Mouse (Mus musculus): Measurements from ENCODE around the gene Lrrc4. TPM values are rescaled to one million over a fixed set of nuclear protein-coding genes. Genes with fewer than 3 reads are reported as not detected.

Lrrc4 gene
- polyA plus RNA-seq, 1 experiment from 2014 or later = 1.6 TPM

GRCm38 (mm10) chr6:28871725-28872420 is 40.3 kb upstream of the Lrrc4 start:
- Histone ChIP-seq H3K4me3 (ENCODE audit: low read length) (no peak overlapping the region), H3K27ac (ENCODE audit: low read length) (no peak overlapping the region), H3K4me2 (replicated peaks; ENCODE audit: low read depth, low read length) (no peak overlapping the region), H3K36me3 (ENCODE audit: insufficient read depth, low read length) (peaks cover 6% of the 10 kb centered on the region; the same call in 1 of the 2 replicates), H3K4me1 (ENCODE audit: insufficient read depth, low read length) (peaks cover 27% of the 10 kb centered on the region), H3K9me3 (ENCODE audit: low read length) (no peaks in the 10 kb centered on the region), H3K9ac (replicated peaks; ENCODE audit: low read length) (no peak overlapping the region), H3K27me3 (ENCODE audit: insufficient read depth, low read length) (no peaks in the 10 kb centered on the region)
- WGBS = 88% methylated on average over 5 of the region's 5 CpGs
- ATAC-seq (ENCODE audit: low FRiP score, low TSS enrichment) = no peak

- Histone ChIP-seq H3K4me1 (ENCODE audit: insufficient read depth, low read length) (peaks cover 12% of the 10 kb centered on the region), H3K9ac (replicated peaks; ENCODE audit: low read length) (no peak overlapping the region), H3K27ac (ENCODE audit: low read length) (no peak overlapping the region), H3K9me3 (ENCODE audit: low read length) (no peaks in the 10 kb centered on the region), H3K27me3 (ENCODE audit: insufficient read depth, low read length) (no peaks in the 10 kb centered on the region), H3K36me3 (ENCODE audit: insufficient read depth, low read length) (no peaks in the 10 kb centered on the region), H3K4me3 (ENCODE audit: low read length) (no peak overlapping the region), H3K4me2 (replicated peaks; ENCODE audit: low read depth, low read length) (no peak overlapping the region)
- ATAC-seq (ENCODE audit: low FRiP score, low TSS enrichment) = no peak
- 38% methylated on average over 2 of the region's 2 CpGs for WGBS
These were observed 36.1 kb upstream of the Lrrc4 start for GRCm38 (mm10) chr6:28867516-28868251.

- no peaks in the 10 kb centered on the region for H3K27me3 ChIP-seq (ENCODE audit: insufficient read depth, low read length)
- peaks cover 12% of the 10 kb centered on the region for H3K4me1 ChIP-seq (ENCODE audit: insufficient read depth, low read length)
- no peaks in the 10 kb centered on the region for H3K36me3 ChIP-seq (ENCODE audit: insufficient read depth, low read length)
- no peak overlapping the region for H3K27ac ChIP-seq (ENCODE audit: low read length)
- WGBS = 98% methylated on average over 3 of the region's 3 CpGs
- no peak overlapping the region for H3K4me3 ChIP-seq (ENCODE audit: low read length)
- no peak overlapping the region for H3K4me2 ChIP-seq (replicated peaks; ENCODE audit: low read depth, low read length)
- no peak overlapping the region for H3K9ac ChIP-seq (replicated peaks; ENCODE audit: low read length)
- no peak for ATAC-seq (ENCODE audit: low FRiP score, low TSS enrichment)
- H3K9me3 ChIP-seq (ENCODE audit: low read length) = no peaks in the 10 kb centered on the region
These were observed 34.7 kb upstream of the Lrrc4 start for GRCm38 (mm10) chr6:28866206-28866605.

- 83% methylated on average over 10 of the region's 10 CpGs for WGBS
- ATAC-seq (ENCODE audit: low FRiP score, low TSS enrichment) = no peak
- Histone ChIP-seq H3K9ac (replicated peaks; ENCODE audit: low read length) (no peak overlapping the region), H3K27me3 (ENCODE audit: insufficient read depth, low read length) (no peaks in the 10 kb centered on the region), H3K27ac (ENCODE audit: low read length) (no peak overlapping the region), H3K36me3 (ENCODE audit: insufficient read depth, low read length) (no peaks in the 10 kb centered on the region), H3K4me3 (ENCODE audit: low read length) (no peak overlapping the region), H3K4me1 (ENCODE audit: insufficient read depth, low read length) (peaks cover 12% of the 10 kb centered on the region), H3K4me2 (replicated peaks; ENCODE audit: low read depth, low read length) (no peak overlapping the region), H3K9me3 (ENCODE audit: low read length) (no peaks in the 10 kb centered on the region)
These were observed 33.6 kb upstream of the Lrrc4 start for GRCm38 (mm10) chr6:28865112-28865511.

GRCm38 (mm10) chr6:28864684-28865083 is 33.1 kb upstream of the Lrrc4 start:
- Histone ChIP-seq H3K4me2 (replicated peaks; ENCODE audit: low read depth, low read length) (no peak overlapping the region), H3K36me3 (ENCODE audit: insufficient read depth, low read length) (no peaks in the 10 kb centered on the region), H3K27ac (ENCODE audit: low read length) (no peak overlapping the region), H3K4me1 (ENCODE audit: insufficient read depth, low read length) (peaks cover 12% of the 10 kb centered on the region), H3K4me3 (ENCODE audit: low read length) (no peak overlapping the region), H3K27me3 (ENCODE audit: insufficient read depth, low read length) (no peaks in the 10 kb centered on the region), H3K9ac (replicated peaks; ENCODE audit: low read length) (no peak overlapping the region), H3K9me3 (ENCODE audit: low read length) (no peaks in the 10 kb centered on the region)
- 44% methylated on average over 5 of the region's 5 CpGs for WGBS
- ATAC-seq (ENCODE audit: low FRiP score, low TSS enrichment) = no peak

- Histone ChIP-seq H3K4me2 (replicated peaks; ENCODE audit: low read depth, low read length) (no peak overlapping the region), H3K4me1 (ENCODE audit: insufficient read depth, low read length) (peaks cover 4% of the 10 kb centered on the region; the same call in 1 of the 2 replicates), H3K27ac (ENCODE audit: low read length) (no peak overlapping the region), H3K9ac (replicated peaks; ENCODE audit: low read length) (no peak overlapping the region), H3K4me3 (ENCODE audit: low read length) (no peak overlapping the region), H3K36me3 (ENCODE audit: insufficient read depth, low read length) (no peaks in the 10 kb centered on the region), H3K27me3 (ENCODE audit: insufficient read depth, low read length) (no peaks in the 10 kb centered on the region), H3K9me3 (ENCODE audit: low read length) (no peaks in the 10 kb centered on the region)
- WGBS = 72% methylated on average over 8 of the region's 8 CpGs
- ATAC-seq (ENCODE audit: low FRiP score, low TSS enrichment) = no peak
These were observed 30.8 kb upstream of the Lrrc4 start for GRCm38 (mm10) chr6:28862304-28862703.

GRCm38 (mm10) chr6:28860922-28861321 is 29.4 kb upstream of the Lrrc4 start:
- no peak overlapping the region for H3K4me3 ChIP-seq (ENCODE audit: low read length)
- H3K27me3 ChIP-seq (ENCODE audit: insufficient read depth, low read length) = no peaks in the 10 kb centered on the region
- H3K9me3 ChIP-seq (ENCODE audit: low read length) = no peaks in the 10 kb centered on the region
- no peak; the same call in 1 of the 2 replicates for ATAC-seq (ENCODE audit: low FRiP score, low TSS enrichment)
- no peak overlapping the region for H3K9ac ChIP-seq (replicated peaks; ENCODE audit: low read length)
- no peak overlapping the region for H3K27ac ChIP-seq (ENCODE audit: low read length)
- no peaks in the 10 kb centered on the region for H3K4me1 ChIP-seq (ENCODE audit: insufficient read depth, low read length)
- H3K36me3 ChIP-seq (ENCODE audit: insufficient read depth, low read length) = no peaks in the 10 kb centered on the region
- no peak overlapping the region for H3K4me2 ChIP-seq (replicated peaks; ENCODE audit: low read depth, low read length)
- 36% methylated on average over 2 of the region's 2 CpGs for WGBS

GRCm38 (mm10) chr6:28860450-28860849 is 28.9 kb upstream of the Lrrc4 start:
- Histone ChIP-seq H3K9me3 (ENCODE audit: low read length) (no peaks in the 10 kb centered on the region), H3K4me2 (replicated peaks; ENCODE audit: low read depth, low read length) (no peak overlapping the region), H3K4me1 (ENCODE audit: insufficient read depth, low read length) (peaks cover 2% of the 10 kb centered on the region), H3K4me3 (ENCODE audit: low read length) (no peak overlapping the region), H3K9ac (replicated peaks; ENCODE audit: low read length) (no peak overlapping the region), H3K27ac (ENCODE audit: low read length) (no peak overlapping the region), H3K36me3 (ENCODE audit: insufficient read depth, low read length) (no peaks in the 10 kb centered on the region), H3K27me3 (ENCODE audit: insufficient read depth, low read length) (no peaks in the 10 kb centered on the region)
- ATAC-seq (ENCODE audit: low FRiP score, low TSS enrichment) = no peak
- WGBS = 34% methylated on average over 2 of the region's 2 CpGs

- Histone ChIP-seq H3K27ac (ENCODE audit: low read length) (no peak overlapping the region), H3K9me3 (ENCODE audit: low read length) (no peaks in the 10 kb centered on the region), H3K4me1 (ENCODE audit: insufficient read depth, low read length) (peaks cover 15% of the 10 kb centered on the region), H3K36me3 (ENCODE audit: insufficient read depth, low read length) (no peaks in the 10 kb centered on the region), H3K4me2 (replicated peaks; ENCODE audit: low read depth, low read length) (no peak overlapping the region), H3K27me3 (ENCODE audit: insufficient read depth, low read length) (no peaks in the 10 kb centered on the region), H3K9ac (replicated peaks; ENCODE audit: low read length) (no peak overlapping the region), H3K4me3 (ENCODE audit: low read length) (no peak overlapping the region)
- ATAC-seq (ENCODE audit: low FRiP score, low TSS enrichment) = no peak
- 88% methylated on average over 2 of the region's 2 CpGs for WGBS
These were observed 27.5 kb upstream of the Lrrc4 start for GRCm38 (mm10) chr6:28859094-28859493.

Data from kidney, embryonic 16.5 days (tissue).